Mouse (Mus musculus): ENCODE data around the gene Pcna. TPM values are rescaled to one million over a fixed set of nuclear protein-coding genes. Genes with fewer than 3 reads are reported as not detected.

Pcna gene
- total RNA-seq, 1 experiment from 2014 or later, result 92.6 TPM

- no peak for DNase-seq
These were observed 18.9 kb downstream of the Pcna start for GRCm38 (mm10) chr2:132233985-132234765.

GRCm38 (mm10) chr2:132232413-132232945, 20.6 kb downstream of the Pcna start:
- DNase-seq, result no peak

DNA sequence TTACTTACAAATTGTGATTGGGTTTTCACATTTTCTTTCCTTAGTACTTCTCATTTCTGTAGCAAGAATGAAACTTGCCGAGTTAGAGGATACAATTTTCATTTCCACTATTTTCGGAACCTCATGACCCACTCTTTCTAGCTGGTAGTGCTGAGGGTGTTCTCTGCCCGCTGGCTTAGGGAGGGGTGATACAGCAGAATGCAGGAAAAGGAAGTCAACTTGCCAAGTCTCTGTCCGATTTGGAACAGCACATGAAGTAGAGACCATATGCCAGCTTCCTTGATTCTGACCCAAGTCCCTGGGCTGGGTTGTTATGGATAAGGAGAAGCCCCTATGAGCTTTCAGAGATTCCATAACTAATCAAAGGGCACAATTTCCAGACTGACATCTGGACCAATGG, 28.8 kb downstream of the Pcna start:
- no peak for DNase-seq

- DNase-seq, result peak; percentile 7
These were observed 31.5 kb downstream of the Pcna start for GRCm38 (mm10) chr2:132221611-132222073.

DNA sequence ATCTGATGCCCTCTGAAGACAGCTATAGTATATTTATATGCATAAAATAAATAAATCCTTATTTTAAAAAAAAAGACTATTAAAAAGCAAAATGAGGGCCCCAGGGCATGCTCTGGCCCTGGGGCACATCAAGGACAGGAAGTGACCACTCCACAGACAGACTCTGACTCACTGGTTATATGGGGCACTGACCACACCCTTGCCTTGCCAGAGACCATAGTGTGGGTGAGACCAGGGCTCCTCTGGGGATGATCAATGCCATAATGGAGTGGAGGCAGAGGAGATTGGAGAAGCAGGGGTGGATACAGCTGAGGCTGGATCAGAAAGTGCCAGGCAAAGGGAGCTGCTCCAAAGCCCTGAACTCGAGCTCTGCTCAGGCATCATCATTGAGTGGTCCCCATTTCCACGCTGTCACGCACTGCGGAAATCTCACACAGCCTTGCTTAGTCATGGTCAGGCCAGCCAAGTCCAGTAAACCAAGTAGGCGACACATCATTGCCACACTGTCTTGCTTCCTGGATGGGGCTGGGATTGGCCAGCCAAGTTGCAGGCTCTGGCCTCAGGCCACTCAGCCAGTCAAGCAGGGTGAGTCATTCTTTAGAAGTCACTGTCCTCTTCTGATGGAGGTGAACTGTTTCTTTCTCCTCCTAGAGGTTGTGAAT, 41.0 kb downstream of the Pcna start:
- DNase-seq, result peak; percentile 73

GRCm38 (mm10) chr2:132210806-132211312, 42.3 kb downstream of the Pcna start:
- DNase-seq, result no peak

GRCm38 (mm10) chr2:132208246-132208881, 44.8 kb downstream of the Pcna start:
- DNase-seq, result peak; percentile 50

- peak; percentile 17 for DNase-seq
These were observed 46.7 kb downstream of the Pcna start for GRCm38 (mm10) chr2:132206316-132206881.

GRCm38 (mm10) chr2:132205549-132205948, 47.6 kb downstream of the Pcna start:
- no peak for DNase-seq

DNA sequence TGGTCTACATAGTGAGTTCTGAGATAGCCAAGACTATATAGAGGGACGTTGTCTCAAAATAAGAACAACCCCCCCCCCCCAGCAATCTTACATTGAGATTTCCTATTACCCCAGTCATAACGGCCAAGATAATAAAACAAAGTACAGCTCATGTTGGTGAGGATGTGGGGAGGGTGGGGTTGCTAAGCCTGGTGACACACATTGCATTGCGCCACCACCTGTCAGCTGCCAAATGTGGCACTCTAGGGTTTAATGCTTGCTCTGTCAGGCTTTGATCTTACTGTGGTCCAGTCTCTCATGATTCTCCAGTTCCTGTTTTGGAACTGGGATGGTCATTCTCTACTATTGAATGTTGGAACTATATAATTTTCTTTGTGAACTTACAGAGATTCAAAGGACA, 49.3 kb downstream of the Pcna start:
- DNase-seq, result peak; percentile 47

DNA sequence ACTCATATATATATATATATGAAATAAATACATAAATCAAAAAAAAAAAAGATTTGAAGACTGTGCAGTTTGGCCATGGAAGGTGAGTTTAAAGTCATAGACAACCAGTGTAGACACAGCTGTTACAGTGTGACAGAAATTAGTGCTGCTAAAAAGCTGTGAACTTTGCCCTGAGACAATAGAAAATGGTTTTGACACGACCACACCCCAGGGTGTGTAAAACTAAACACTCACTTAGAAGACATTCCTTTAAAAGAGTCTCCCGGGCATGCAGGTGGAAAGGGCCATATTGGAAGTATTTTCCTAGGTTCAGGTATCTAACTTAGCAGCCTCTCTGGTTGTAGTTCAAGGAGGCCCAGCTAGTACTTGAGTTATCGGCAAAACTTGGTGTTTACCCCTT, 49.9 kb downstream of the Pcna start:
- DNase-seq, result no peak

Other genes with a start within 250 kb of the Pcna start
- gene Rassf2, start 223.1 kb downstream of the Pcna start, total RNA-seq (2021), result 4.8 and 5.6 TPM in 2 replicates
- 61.4 and 68.0 TPM in 2 replicates for gene Slc23a2, start 108.2 kb downstream of the Pcna start, total RNA-seq (2021)
- gene Tmem230, start 5.5 kb downstream of the Pcna start, total RNA-seq (2021), result 46.2 and 46.4 TPM in 2 replicates
- gene Cds2, start 9.8 kb upstream of the Pcna start, total RNA-seq (2021), result 70.5 and 91.0 TPM in 2 replicates
- gene Prokr2, start 132.1 kb upstream of the Pcna start, total RNA-seq (2021), result not detected in 2 replicates

Data from adrenal gland, postnatal 25 days (tissue).